Mouse (Mus musculus) lung, postnatal 0 days (tissue): ENCODE measurements at regions not wholly inside any gene's neighbourhood (a gene's known extent, or its start where the extent isn't known, plus 50 kb on each side); places are given as distances from the start of the nearest gene placed in this dataset.

ENCODE experiments used
- CTCF ChIP-seq: IDR thresholded peaks from 2 replicates; pipeline ENCODE4 v1.5.1; 2016; ENCODE audit warnings: antibody characterized with exemption, mild to moderate bottlenecking
- EP300 ChIP-seq: IDR thresholded peaks from 2 replicates; pipeline ENCODE4 v1.6.1; 2016; ENCODE audit warnings: antibody characterized with exemption, mild to moderate bottlenecking, control low read depth

DNA sequence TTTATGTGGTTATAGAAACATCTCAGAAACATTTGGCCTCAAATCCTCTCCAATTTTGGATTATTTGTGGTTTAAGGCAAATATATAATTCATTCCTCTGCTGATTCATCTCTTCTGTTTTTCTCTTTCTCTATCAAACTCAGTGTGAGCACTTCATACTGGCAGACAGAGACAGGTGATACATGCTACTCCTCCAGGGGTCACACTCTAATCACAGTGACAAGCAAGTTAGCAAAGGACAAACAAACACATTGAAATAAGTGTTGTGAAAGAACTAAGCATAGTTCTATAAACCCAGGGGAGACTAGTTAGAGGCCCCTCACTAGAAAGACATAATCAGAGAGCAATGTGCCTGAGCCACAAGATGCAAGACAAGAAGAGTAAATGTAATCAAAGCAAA is 101.3 kb upstream of the Klf6 start:
- TF ChIP-seq CTCF (no peak), EP300 (no peak)
